Mouse (Mus musculus) thymus, postnatal 4 days (tissue): ENCODE results near the gene Gm21293.
"Not testable (repeated sequence)": the region's sequence is repeated elsewhere in the genome, so short reads cannot be mapped to it uniquely, and the experiment has no call there.

ENCODE experiments used
- DNase-seq: peaks from one replicate; pipeline ENCODE4 v3.0.0; 2021

Gene Gm21293

GRCm38 (mm10) chr10:104142687-104143086 is at the start of gene Gm21293:
Gene Gm21293, plus strand, starts transcription at chr10:104142987.
- not testable (repeated sequence) for DNase-seq

- DNase-seq: no peak
These were observed 32.7 kb upstream of the Gm21293 start for GRCm38 (mm10) chr10:104110044-104110443.

GRCm38 (mm10) chr10:104118312-104118711 is 24.5 kb upstream of the Gm21293 start:
- DNase-seq: no peak

- DNase-seq: not testable (repeated sequence)
These were observed 8.4 kb downstream of the Gm21293 start, which contains the start of gene Gm6763 for GRCm38 (mm10) chr10:104151197-104151596. Gene Gm6763, plus strand, starts transcription at chr10:104151497.

- DNase-seq: not testable (repeated sequence)
These were observed 16.9 kb downstream of the Gm21293 start, which contains the start of gene Gm8764 for GRCm38 (mm10) chr10:104159706-104160105. Gene Gm8764, plus strand, starts transcription at chr10:104160006.

- not testable (repeated sequence) for DNase-seq
These were observed 25.4 kb downstream of the Gm21293 start, which contains the start of gene Gm21304 for GRCm38 (mm10) chr10:104168215-104168614. Gene Gm21304, plus strand, starts transcription at chr10:104168515.

GRCm38 (mm10) chr10:104176724-104177123 is 33.9 kb downstream of the Gm21293 start, which contains the start of gene Gm21312:
Gene Gm21312, plus strand, starts transcription at chr10:104177024.
- not testable (repeated sequence) for DNase-seq

- not testable (repeated sequence) for DNase-seq
These were observed 42.4 kb downstream of the Gm21293 start, which contains the start of gene Gm20765 for GRCm38 (mm10) chr10:104185233-104185632. Gene Gm20765, plus strand, starts transcription at chr10:104185533.

- not testable (repeated sequence) for DNase-seq
These were observed 51.0 kb downstream of the Gm21293 start, which contains the start of gene Gm4340 for GRCm38 (mm10) chr10:104193742-104194141. Gene Gm4340, plus strand, starts transcription at chr10:104194042.
